Mouse (Mus musculus) adipose tissue, adult 10 weeks (tissue): Measurements from ENCODE around the gene Gtpbp2. TPM values are rescaled to one million over a fixed set of nuclear protein-coding genes. Genes with fewer than 3 reads are reported as not detected.

Experiments used
- polyA plus RNA-seq: library from polyadenylated mRNA; stranded (reverse); fragments of 350-450 nt; fragmentation: Illumina TruSeq; extraction: RNeasy Lipid Tissue Mini Kit (QIAGEN cat#74804); gene quantifications from one replicate; pipeline ENCODE4 v1.2.3, GENCODE M21; 2014; ENCODE audit warnings: low read depth, low replicate concordance

The Gtpbp2 gene
- polyA plus RNA-seq: 84.3 TPM

DNA sequence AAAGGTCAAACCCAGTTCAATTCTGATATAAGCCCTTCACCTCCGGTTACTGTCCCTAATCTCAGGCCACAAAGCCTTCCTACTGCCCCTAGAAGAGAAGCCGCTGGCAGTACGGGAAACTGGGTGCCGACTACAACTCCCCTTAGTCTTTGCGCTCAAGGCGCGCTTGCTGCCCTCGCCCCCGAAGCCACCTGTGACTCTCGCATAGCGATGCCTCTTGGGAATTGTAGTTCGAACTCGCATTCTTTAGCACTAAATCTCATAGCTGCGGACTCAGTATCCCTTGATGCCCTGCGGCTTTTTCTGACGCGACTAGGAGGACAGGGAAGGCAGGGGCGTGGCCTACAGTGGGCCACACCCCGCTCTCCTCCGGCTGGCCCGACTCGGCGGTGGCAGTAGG is at the start of gene Gtpbp2:
Gene Gtpbp2, plus strand, starts transcription at position 347 of the 400 bp plus-strand sequence.

DNA sequence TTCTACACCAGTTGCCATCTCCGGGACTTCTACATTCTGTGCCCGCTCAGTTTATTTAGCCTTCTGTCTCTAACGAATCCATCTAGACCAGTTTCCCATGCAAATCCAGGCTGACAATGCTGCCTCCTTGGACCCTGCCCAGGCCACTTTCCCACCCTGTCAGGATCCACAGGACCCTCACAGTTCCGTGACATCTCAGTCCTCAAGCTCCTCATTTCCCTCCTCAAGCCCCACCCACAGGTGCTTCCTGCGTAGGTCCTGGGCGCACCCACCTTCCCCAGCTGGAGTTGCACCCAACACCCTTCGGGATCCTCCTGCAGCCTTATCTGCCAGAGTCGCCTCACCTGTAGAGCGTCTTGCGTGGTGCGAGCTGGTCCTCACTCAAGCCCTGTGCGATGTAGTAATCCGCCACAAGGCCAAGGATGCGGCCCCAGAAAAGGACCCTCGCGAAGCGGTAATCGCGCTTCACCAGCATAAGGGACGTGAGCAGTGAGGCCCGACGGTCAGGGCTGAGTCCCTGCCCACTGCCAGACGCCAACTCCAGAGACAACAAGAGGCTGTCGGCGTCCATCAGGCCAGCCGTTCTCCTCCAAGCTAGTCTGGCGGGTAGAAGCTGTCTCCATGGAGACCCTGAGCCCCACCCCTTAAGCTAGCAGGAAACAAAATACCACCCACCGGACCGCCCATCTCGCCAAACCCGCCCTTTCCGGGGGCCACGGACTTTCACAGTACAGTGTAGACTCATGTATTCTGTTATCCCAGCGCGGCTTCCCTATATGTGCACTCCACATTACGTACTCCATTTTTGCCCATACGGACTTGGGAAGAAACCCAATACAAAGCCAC is 17.0 kb upstream of the Gtpbp2 start, which contains the start of gene Rsph9:
Gene Rsph9, minus strand, starts transcription at position 639 of the 846 bp plus-strand sequence.

DNA sequence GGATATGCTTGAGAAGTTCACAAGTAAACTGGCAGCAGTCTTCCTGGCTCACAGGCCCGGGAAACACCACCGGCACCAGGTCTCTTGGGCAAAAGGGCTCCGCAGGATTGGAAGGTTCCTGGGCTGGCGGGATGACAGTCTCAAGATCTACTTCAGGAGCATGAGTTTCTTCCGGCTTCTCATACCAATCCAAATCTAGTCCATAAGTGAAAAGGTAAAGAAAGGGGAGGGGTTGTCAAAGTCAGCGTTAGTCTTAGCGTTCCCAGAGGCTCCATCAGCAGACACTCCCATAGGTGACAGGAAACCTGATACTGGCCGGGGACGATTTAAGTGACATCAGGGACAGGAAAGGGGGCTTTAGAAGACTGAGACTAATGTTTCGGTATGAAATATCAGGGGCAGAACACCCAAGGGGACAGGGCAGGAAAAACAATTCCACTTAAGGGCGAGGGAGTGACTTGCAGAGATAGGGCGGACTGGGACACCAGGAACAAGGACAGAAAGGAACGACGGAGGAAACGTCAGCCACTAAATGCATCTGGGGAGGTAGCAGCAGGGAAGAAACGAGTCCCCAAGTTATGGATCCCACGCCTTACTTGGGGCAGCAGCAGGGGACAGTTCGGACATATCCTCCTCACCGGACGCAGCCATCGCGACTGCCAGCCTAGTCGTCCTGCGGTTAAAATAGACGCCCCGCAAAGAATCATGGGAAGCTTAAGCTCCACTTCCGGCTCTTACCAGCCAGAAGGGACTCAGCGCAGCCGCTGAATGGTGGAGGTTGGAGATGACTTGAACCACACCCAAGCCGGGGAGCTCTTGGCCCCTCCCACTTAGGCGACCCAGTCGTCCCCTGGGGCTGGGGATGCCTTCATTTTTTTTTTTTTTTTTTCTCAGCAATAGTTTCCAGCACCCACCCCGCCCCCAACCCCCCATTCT is 7.7 kb upstream of the Gtpbp2 start, which contains the start of gene Mad2l1bp:
Gene Mad2l1bp, minus strand, starts transcription at position 707 of the 936 bp plus-strand sequence.

DNA sequence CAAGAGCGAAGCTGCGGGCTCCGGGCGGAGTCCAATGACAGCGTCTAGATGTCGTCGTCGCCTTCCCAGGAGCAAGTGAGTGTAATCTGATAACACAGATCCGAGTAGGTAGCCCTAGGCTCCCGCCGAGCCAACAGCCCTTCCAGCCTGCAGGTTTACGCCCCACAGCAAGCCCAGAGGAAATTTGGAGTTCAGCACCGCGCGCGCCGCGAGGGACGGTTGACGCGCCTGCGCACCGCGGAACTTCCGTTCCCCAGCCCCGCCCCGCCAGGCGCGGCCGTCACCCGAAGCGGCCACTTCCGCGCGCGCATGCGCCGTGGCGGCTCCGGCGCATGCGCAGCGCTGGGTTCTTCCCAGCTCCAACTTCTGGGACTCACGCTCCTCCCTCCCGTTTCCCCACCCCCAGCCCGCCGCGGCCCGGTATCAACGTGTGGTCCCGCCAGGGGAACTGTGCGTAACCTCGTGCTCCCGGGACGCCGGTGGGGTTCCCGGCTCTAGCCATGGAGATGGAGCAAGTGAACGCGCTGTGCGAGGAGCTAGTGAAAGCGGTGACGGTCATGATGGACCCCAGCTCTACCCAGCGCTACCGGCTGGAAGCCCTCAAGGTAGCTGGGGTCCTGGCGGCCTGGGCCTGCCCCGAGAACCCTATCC is 41.7 kb downstream of the Gtpbp2 start, which contains the start of the genes Polh and Xpo5:
Gene Polh, minus strand, starts transcription at position 225 of the 651 bp plus-strand sequence.
Gene Xpo5, plus strand, starts transcription at position 362 of the 651 bp plus-strand sequence.

Other genes with a start within 250 kb of the Gtpbp2 start
- 205 TPM for gene Vegfa, start 128.7 kb upstream of the Gtpbp2 start, polyA plus RNA-seq
- 58.4 TPM for gene Mrps18a, start 50.0 kb upstream of the Gtpbp2 start, polyA plus RNA-seq
- gene Rsph9, start 16.8 kb upstream of the Gtpbp2 start, polyA plus RNA-seq: 9.6 TPM
- gene Mad2l1bp, start 7.5 kb upstream of the Gtpbp2 start, polyA plus RNA-seq: 16.1 TPM
- gene Polh, start 41.6 kb downstream of the Gtpbp2 start, polyA plus RNA-seq: 7.0 TPM
- gene Xpo5, start 41.8 kb downstream of the Gtpbp2 start, polyA plus RNA-seq: 38.0 TPM
- 43.5 TPM for gene Polr1c, start 87.0 kb downstream of the Gtpbp2 start, polyA plus RNA-seq
- gene Yipf3, start 87.0 kb downstream of the Gtpbp2 start, polyA plus RNA-seq: 74.0 TPM
- gene Lrrc73, start 92.5 kb downstream of the Gtpbp2 start, polyA plus RNA-seq: 2.0 TPM
- 23.2 TPM for gene Tjap1, start 122.0 kb downstream of the Gtpbp2 start, polyA plus RNA-seq
- gene Dlk2, start 136.4 kb downstream of the Gtpbp2 start, polyA plus RNA-seq: 2.8 TPM
- gene Abcc10, start 167.3 kb downstream of the Gtpbp2 start, polyA plus RNA-seq: 6.6 TPM
- gene Zfp318, start 222.7 kb downstream of the Gtpbp2 start, polyA plus RNA-seq: 18.1 TPM